Mouse (Mus musculus) C3H10T1/2 (cell line): ENCODE measurements around the gene Hcn2. TPM values are rescaled to one million over a fixed set of nuclear protein-coding genes. Genes with fewer than 3 reads are reported as not detected.

Source experiments
- polyA plus RNA-seq, 2 experiments: library from polyadenylated mRNA; unstranded; fragments of >200 nt; fragmentation: generic; extraction: Trizol; gene quantifications; one replicate each; pipeline ENCODE4 v1.2.1; 2012; ENCODE audit warnings: missing spikeins in 2 of 2

Hcn2 gene
- 1 to 10 TPM; 2.8 to 4.9 TPM for polyA plus RNA-seq

DNA sequence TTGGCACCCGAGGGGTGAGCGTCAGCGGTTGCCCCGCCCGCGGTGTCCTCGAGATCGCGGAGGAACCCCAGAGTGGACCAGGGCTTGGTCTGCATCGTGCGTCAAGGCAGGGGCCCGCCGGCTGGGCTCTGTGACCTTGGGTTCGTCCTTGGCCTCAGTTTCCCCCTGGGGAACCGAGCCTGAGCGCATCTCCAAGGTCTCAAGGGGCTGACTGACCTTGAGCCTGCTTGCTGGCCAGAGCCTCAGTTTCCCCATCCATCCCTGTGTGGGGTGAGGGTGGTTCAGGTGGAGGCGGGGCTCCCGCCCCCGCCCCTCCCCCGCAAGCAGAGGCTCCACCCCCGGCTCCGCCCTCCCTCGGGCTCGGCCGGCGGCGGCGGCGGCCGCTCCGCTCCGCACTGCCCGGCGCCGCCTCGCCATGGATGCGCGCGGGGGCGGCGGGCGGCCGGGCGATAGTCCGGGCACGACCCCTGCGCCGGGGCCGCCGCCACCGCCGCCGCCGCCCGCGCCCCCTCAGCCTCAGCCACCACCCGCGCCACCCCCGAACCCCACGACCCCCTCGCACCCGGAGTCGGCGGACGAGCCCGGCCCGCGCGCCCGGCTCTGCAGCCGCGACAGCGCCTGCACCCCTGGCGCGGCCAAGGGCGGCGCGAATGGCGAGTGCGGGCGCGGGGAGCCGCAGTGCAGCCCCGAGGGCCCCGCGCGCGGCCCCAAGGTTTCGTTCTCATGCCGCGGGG, at the start of gene Hcn2:
Gene Hcn2 (plus strand): TSS at position 381 of the 734 bp plus-strand sequence.

DNA sequence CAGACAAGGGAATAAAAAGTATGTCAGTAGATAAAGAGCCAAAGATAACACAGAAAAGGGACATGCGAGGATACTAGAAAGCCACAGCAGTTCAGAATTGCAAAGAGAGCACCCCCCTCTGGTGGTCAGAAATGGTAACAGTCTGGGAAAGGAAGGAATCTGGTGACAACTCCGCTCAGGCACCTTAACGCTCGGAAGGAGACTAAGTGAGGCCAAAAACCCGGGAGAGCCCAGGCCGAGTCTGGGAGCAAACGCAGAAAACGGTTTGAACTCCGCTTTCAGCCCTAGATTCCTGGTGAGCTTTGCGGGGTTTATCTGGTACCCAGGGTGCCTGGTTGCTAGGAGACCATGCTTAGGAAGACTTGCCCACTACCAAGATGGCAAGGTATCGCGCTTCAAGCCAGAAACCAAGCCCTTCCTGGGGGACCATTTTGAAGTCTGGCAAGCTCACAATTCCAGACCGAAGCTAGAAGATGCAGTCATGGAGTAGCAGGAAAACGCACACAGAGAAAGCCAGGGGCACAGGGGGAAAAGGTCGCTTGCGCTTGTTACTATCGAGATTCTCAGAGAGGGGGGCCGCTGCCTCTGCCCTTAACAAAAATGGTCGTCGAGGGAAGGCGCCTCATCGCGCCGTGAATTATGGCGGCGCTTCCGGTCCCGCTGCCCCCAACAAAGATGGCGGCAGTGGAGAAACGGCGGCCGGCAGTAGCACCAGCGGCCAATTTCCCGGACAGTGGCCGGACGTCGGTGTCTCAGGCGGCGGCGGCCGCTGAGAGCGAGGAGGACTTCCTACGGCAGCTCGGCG, 47.5 kb upstream of the Hcn2 start, which contains the start of gene Tpgs1:
Gene Tpgs1 (plus strand): TSS at position 599 of the 805 bp plus-strand sequence.

DNA sequence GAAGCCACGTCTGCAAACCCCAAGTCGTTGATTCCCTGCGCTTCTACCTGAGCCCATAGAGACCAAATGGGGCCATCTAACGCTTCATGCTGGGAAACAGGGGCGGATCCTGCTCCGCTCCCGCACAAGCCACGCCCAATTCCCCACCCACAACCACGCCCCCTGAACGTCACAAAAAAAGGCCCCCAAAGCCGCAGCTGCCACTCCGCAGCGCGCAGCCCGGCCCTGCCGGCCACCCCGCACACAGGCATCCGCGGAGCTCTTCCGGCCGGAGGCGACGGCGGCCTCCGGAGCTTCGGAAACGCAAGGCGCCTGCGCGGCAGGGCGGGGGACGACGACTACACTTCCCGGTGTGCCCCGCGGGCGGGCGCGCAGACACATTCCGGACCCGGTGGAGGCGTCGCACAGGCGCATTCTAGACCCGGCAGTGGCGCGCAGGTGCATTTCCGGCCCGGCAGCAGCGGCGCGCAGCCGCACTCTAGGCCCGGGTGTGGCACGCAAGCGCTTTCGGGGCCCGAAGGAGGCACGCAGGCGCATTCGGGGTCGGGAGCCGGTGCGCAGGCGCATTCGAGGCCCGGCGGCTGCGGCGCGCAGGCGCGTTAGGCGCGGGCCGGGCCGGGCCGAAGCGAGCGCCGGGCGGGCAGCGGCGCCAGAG, 34.7 kb upstream of the Hcn2 start, which contains the start of gene Cdc34:
Gene Cdc34 (plus strand): TSS at position 605 of the 655 bp plus-strand sequence.

DNA sequence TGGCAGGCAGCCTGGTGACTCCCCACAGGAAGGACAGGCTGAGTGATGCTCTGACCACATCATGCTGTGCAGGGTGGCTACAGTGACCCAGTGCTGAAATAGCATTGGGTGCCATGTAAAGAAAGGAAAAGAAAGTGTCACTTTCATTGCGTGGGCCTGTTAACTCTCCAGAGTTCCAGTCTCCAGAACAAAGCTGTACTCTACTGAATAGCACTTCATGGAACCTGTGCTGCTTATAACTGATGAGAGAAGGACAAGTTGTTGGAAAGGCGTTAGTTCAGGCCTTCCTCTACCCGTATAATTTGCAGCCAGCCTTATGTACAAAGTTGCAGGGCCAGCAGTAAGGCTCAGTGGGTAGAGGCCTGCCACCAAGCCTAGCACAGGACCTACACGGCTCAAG, 27.7 kb upstream of the Hcn2 start, which contains the start of gene Gzmm:
Gene Gzmm (plus strand): TSS at position 301 of the 400 bp plus-strand sequence.

DNA sequence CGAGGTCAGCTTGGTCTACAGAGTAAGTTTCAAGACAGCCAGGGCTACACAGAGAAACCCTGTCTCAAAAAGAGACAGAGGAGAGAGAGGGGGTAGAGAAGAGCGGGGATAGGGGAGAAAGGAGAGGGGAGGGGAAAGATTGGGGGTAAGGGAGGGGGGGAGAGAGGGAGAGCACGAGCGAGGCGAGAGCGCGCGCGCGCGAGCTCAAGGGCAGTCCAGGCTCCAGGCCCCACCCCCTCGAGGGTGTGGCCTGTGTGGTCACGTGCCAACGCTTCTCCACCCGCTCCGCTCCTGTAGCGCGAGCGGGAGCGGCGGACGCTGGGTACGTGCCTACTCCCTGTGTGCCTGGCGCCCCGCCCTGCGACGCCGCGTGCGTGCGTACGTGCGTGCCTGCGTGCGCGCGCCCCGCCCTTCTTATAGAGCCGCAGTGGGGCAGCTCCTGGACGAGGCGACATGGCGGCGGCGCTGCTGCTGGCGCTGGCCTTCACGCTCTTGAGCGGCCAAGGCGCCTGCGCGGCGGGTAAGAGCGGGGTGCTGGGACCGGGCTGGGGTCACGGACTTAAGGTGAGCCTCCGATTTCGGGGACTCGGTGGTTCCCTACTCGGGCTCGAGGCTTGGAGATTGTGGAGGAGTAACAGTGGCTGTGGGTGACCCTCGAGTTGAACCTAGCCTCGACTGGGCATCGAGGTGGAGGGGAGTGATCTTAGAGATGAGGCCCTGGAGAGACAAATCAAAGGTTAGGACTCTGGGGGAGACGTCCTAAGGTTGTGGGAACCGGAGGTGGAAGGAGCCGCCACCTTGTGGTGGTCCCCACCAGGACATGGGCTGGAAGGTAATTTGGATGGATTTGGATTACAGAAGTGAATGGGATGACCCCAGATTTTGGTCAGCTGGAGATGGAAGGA, 12.1 kb upstream of the Hcn2 start, which contains the start of gene Bsg:
Gene Bsg (plus strand): TSS at position 427 of the 905 bp plus-strand sequence.

DNA sequence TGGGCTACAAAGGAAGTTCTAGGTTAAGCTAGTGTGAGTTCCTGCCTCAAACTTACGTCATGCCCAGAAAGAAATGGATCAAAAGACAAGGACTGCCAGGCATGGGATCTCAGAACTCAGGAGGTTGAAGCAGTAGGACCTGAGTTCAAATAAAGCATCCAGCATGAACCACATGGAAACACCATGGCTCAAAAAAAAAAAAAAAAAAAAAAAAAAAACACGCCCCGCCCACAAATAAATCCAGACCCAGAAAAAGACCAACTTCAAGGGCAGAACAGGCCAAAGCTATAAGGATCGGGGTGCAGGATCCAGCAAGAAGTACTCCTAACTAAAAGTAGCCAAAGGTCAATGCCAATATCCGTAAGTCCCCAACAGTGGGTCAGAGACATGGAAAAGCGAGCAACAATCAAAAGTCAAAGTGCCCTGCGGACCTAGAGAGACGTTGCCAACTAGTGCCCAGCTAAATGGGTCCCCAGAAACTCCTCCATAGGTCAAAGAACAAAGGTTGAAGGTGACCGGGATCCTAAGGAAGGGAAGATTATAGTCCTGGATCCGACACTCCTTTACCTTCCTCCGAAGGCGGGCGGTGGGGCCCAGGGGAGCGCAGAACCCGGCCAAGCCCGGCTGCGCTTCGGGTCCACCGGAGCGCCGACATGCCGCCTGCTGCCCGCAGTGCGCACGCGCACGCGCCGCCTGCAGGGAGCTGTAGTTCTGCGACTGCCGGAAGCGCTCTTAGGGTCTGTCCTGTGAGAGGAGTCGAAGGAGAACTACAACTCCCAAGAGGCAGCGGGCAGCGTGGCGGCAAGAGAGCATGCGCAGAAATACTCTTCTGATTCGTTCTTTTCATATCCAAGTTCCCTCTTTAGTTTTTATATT, 29.7 kb downstream of the Hcn2 start, which contains the start of gene Polrmt:
Gene Polrmt (minus strand): TSS at position 684 of the 876 bp plus-strand sequence.

DNA sequence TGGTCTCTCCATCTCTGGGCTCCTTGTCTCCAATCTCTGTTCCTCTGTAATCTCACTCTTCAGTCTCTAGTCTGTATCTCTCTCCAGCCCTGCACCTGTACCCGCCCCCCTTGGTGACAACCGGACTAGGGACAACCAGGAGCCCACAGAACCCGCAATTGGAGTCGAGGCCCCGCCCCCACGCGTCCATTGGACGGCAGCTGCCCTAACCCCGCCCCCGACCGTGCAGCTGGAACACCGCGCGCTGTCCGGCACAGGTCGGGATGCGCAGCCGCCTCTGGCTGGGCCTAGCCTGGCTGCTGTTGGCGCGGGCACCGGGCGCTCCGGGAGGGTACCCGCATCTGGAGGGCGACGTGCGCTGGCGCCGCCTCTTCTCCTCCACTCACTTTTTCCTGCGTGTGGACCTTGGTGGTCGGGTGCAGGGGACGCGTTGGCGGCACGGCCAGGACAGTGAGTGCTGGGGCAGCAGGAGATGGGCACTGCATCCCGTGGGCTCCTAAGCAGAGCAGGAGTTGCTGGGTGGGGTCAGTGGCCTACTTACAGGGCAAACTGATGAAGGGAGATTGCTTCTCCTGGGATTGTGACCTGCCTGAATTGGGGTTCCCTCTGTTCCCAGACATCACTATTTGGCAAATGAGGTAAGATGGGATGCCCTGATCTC, 38.6 kb downstream of the Hcn2 start, which contains the start of gene Fgf22:
Gene Fgf22 (plus strand): TSS at position 221 of the 661 bp plus-strand sequence.

DNA sequence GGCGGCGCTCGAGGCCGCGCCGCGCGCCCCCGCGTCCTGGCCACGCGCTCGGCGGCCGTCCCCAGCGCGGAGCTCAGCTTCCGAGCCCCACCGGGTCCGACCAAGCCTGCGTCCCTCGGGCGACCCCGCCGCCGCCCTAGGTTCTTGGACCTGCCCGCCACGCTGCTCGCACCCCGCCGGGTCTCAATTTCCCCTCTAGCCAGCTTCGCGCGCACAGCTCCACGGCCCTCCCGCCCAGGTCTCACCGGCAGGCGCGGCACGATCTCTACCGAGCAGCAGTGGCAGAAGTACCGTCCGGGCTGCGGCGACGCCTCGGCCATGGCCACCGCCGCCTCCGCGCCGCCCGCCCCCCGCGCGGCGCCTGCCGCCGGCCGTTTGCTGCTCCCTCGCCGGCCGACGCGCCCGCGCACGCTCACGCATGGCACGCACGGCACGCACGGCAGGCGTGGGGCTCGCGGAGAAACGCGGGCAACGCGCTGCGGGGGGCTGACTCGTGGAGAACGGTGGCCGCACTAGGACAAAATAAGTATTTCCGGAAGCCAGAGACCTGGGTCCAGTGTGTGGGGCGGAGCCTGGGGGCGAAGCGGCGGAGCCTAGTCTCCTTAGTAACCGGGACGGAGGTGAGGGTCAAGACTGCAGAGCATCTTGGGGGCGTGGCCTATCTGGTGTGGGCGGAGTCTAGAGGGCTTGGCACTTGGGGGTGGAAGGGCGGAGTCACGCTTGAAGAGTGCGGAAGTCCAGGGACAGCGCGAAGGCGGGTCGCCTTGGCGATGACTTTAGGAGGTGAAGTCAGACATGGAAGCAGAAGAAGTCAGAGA, 50.3 kb downstream of the Hcn2 start, which contains the start of gene Rnf126:
Gene Rnf126 (minus strand): TSS at position 445 of the 818 bp plus-strand sequence.

DNA sequence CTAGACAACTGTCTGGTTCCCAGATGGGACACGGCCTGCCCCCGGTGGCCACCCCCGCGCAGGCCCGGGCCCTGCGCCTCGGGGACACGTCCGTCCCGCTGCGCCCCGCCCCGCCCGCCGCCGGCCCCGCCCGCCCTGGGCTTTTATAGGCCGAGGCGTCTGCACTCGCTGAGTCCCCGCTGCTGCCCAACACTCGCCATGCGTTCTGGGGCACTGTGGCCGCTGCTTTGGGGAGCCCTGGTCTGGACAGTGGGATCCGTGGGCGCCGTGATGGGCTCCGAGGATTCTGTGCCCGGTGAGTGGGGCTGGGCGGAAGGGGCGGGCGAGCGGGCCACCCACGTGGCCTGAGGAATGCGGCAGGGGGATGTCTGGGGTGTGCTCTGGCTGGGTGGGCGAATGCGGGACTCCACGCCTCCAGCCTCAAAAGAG, 60.7 kb downstream of the Hcn2 start, which contains the start of gene Fstl3:
Gene Fstl3 (plus strand): TSS at position 170 of the 429 bp plus-strand sequence.

Other genes starting within 250 kb of the Hcn2 start
- not detected for gene Vmn2r83, start 247.9 kb upstream of the Hcn2 start, polyA plus RNA-seq
- gene Plpp2, start 182.8 kb upstream of the Hcn2 start, polyA plus RNA-seq: 100 to 1,000 TPM; 138 to 392 TPM
- gene Mier2, start 161.4 kb upstream of the Hcn2 start, polyA plus RNA-seq: 10 to 100 TPM; 13.3 to 35.6 TPM
- gene Theg, start 129.3 kb upstream of the Hcn2 start, polyA plus RNA-seq: under 1 TPM in 1 of 2 experiments, not detected in 1; 0.04 TPM
- under 1 TPM; 0.37 to 0.70 TPM for gene C2cd4c, start 102.6 kb upstream of the Hcn2 start, polyA plus RNA-seq
- gene Shc2, start 78.7 kb upstream of the Hcn2 start, polyA plus RNA-seq: 1 to 10 TPM; 4.1 to 7.6 TPM
- under 1 TPM; 0.02 to 0.12 TPM for gene Odf3l2, start 70.9 kb upstream of the Hcn2 start, polyA plus RNA-seq
- gene Madcam1, start 52.1 kb upstream of the Hcn2 start, polyA plus RNA-seq: under 1 TPM in 1 of 2 experiments, not detected in 1; 0.15 TPM
- 100 to 1,000 TPM; 144 to 166 TPM for gene Tpgs1, start 47.3 kb upstream of the Hcn2 start, polyA plus RNA-seq
- gene Cdc34, start 34.4 kb upstream of the Hcn2 start, polyA plus RNA-seq: 100 to 1,000 TPM in 1 of 2 experiments, 10 to 100 TPM in 1; 90.7 to 532 TPM
- gene Gzmm, start 27.6 kb upstream of the Hcn2 start, polyA plus RNA-seq: 1 to 10 TPM in 1 of 2 experiments, under 1 TPM in 1; 0.26 to 1.4 TPM
- 1,000 to 10,000 TPM in 1 of 2 experiments, 100 to 1,000 TPM in 1; 956 to 1,508 TPM for gene Bsg, start 12.1 kb upstream of the Hcn2 start, polyA plus RNA-seq
- 10 to 100 TPM; 66.4 to 68.7 TPM for gene Polrmt, start 29.9 kb downstream of the Hcn2 start, polyA plus RNA-seq
- under 1 TPM; 0.05 to 0.19 TPM for gene Fgf22, start 38.4 kb downstream of the Hcn2 start, polyA plus RNA-seq
- gene Rnf126, start 50.3 kb downstream of the Hcn2 start, polyA plus RNA-seq: 100 to 1,000 TPM in 1 of 2 experiments, 10 to 100 TPM in 1; 81.0 to 105 TPM
- 1 to 10 TPM; 4.7 to 6.0 TPM for gene Fstl3, start 60.6 kb downstream of the Hcn2 start, polyA plus RNA-seq
- under 1 TPM; 0.07 to 0.27 TPM for gene Prss57, start 74.3 kb downstream of the Hcn2 start, polyA plus RNA-seq
- gene Palm, start 76.9 kb downstream of the Hcn2 start, polyA plus RNA-seq: 100 to 1,000 TPM in 1 of 2 experiments, 10 to 100 TPM in 1; 79.5 to 140 TPM
- gene Misp, start 104.4 kb downstream of the Hcn2 start, polyA plus RNA-seq: under 1 TPM; 0.04 to 0.12 TPM
- 100 to 1,000 TPM; 188 to 194 TPM for gene Ptbp1, start 137.8 kb downstream of the Hcn2 start, polyA plus RNA-seq
- gene Prtn3, start 157.8 kb downstream of the Hcn2 start, polyA plus RNA-seq: 1 to 10 TPM in 1 of 2 experiments, not detected in 1; 2.4 TPM
- 1 to 10 TPM in 1 of 2 experiments, under 1 TPM in 1; 0.34 to 8.2 TPM for gene Plppr3, start 158.0 kb downstream of the Hcn2 start, polyA plus RNA-seq
- under 1 TPM in 1 of 2 experiments, not detected in 1; 0.06 TPM for gene Elane, start 169.6 kb downstream of the Hcn2 start, polyA plus RNA-seq
- under 1 TPM in 1 of 2 experiments, not detected in 1; 0.05 TPM for gene Cfd, start 174.2 kb downstream of the Hcn2 start, polyA plus RNA-seq
- gene Med16, start 192.3 kb downstream of the Hcn2 start, polyA plus RNA-seq: 10 to 100 TPM; 43.2 to 83.7 TPM
- not detected for gene Gm26602, start 194.2 kb downstream of the Hcn2 start, polyA plus RNA-seq
- gene Kiss1r, start 200.3 kb downstream of the Hcn2 start, polyA plus RNA-seq: 1 to 10 TPM in 1 of 2 experiments, under 1 TPM in 1; 0.13 to 3.3 TPM
- gene R3hdm4, start 204.6 kb downstream of the Hcn2 start, polyA plus RNA-seq: 100 to 1,000 TPM in 1 of 2 experiments, 10 to 100 TPM in 1; 61.0 to 121 TPM
- under 1 TPM; 0.29 to 0.85 TPM for gene Arid3a, start 210.4 kb downstream of the Hcn2 start, polyA plus RNA-seq
- gene Wdr18, start 243.5 kb downstream of the Hcn2 start, polyA plus RNA-seq: 100 to 1,000 TPM in 1 of 2 experiments, 10 to 100 TPM in 1; 29.0 to 130 TPM